Mouse (Mus musculus) fibroblast of lung, adult 2 months (primary cell): ENCODE results near the gene Wdr86.
"Not testable (repeated sequence)": the region's sequence is repeated elsewhere in the genome, so short reads cannot be mapped to it uniquely, and the experiment has no call there.

Experiments used
- DNase-seq: peaks from one replicate; pipeline ENCODE4 v3.0.0-alpha.2; 2011; ENCODE audit warnings: low read depth

The Wdr86 gene

GRCm38 (mm10) chr5:24733134-24733533 lies 2.6 kb upstream of the Wdr86 start:
- DNase-seq, result no peak

- no peak for DNase-seq
These were observed 459 bp upstream of the Wdr86 start for GRCm38 (mm10) chr5:24730986-24731385.

GRCm38 (mm10) chr5:24729797-24730487 lies 585 bp downstream of the Wdr86 start:
- no peak for DNase-seq

GRCm38 (mm10) chr5:24726901-24727836 lies 3.4 kb downstream of the Wdr86 start:
- no peak for DNase-seq

GRCm38 (mm10) chr5:24725897-24726296 lies 4.6 kb downstream of the Wdr86 start:
- no peak for DNase-seq

GRCm38 (mm10) chr5:24724805-24725204 lies 5.7 kb downstream of the Wdr86 start:
- DNase-seq, result no peak

GRCm38 (mm10) chr5:24724270-24724634 lies 6.3 kb downstream of the Wdr86 start:
- no peak for DNase-seq

GRCm38 (mm10) chr5:24723527-24724269 lies 6.8 kb downstream of the Wdr86 start:
- DNase-seq, result no peak

GRCm38 (mm10) chr5:24719852-24720251 lies 10.7 kb downstream of the Wdr86 start:
- DNase-seq, result no peak

- no peak for DNase-seq
These were observed 12.5 kb downstream of the Wdr86 start for GRCm38 (mm10) chr5:24718076-24718475.

- DNase-seq, result no peak
These were observed 16.5 kb downstream of the Wdr86 start for GRCm38 (mm10) chr5:24713987-24714386.

GRCm38 (mm10) chr5:24713199-24713598 lies 17.3 kb downstream of the Wdr86 start:
- no peak for DNase-seq

- no peak for DNase-seq
These were observed 18.9 kb downstream of the Wdr86 start for GRCm38 (mm10) chr5:24711615-24712014.

GRCm38 (mm10) chr5:24709962-24710361 lies 20.6 kb downstream of the Wdr86 start:
- no peak for DNase-seq

- no peak for DNase-seq
These were observed 25.9 kb downstream of the Wdr86 start for GRCm38 (mm10) chr5:24704615-24705014.

GRCm38 (mm10) chr5:24701271-24701670 lies 29.3 kb downstream of the Wdr86 start:
- DNase-seq, result no peak

GRCm38 (mm10) chr5:24696704-24697103 lies 33.8 kb downstream of the Wdr86 start:
- DNase-seq, result no peak

GRCm38 (mm10) chr5:24687696-24688095 lies 42.8 kb downstream of the Wdr86 start:
- DNase-seq, result no peak

GRCm38 (mm10) chr5:24686671-24687420 lies 43.7 kb downstream of the Wdr86 start:
- DNase-seq, result not testable (repeated sequence)

- peak; percentile 24 for DNase-seq
These were observed 44.4 kb downstream of the Wdr86 start for GRCm38 (mm10) chr5:24686176-24686575.

- peak; percentile 99 for DNase-seq
These were observed 45.0 kb downstream of the Wdr86 start, which contains the start of gene Nub1 for GRCm38 (mm10) chr5:24685366-24686093. Nub1 (plus strand) TSS chr5:24685532.
